Mouse (Mus musculus) kidney, adult 9 months (tissue): Measurements from ENCODE around the gene Usp3.
A peak's percentile ranks its signal among the peaks of the same experiment; 100 is the strongest.

Source experiments
- DNase-seq: peaks from one replicate; pipeline ENCODE4 v3.0.0; 2022

Usp3 gene

DNA sequence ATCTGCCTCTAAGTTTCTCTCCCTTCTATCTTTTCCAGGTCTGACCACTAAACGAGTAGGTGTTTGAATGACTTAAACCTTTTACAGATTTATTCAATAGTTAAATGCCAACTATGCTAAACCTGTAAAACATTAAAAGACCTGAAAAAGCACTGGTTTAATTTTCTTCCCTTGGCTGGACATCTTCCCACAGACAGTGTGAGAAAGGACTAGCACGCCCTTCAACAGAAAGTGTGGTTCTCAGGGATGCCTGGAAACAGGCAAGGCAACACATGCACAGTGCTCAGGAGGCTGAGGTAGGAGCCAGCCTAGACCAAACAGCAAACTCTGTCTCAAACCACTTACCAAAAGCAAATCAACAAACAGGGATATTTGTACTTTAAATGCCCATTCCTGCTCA lies 31.4 kb downstream of the Usp3 start:
- peak; percentile 83 for DNase-seq

DNA sequence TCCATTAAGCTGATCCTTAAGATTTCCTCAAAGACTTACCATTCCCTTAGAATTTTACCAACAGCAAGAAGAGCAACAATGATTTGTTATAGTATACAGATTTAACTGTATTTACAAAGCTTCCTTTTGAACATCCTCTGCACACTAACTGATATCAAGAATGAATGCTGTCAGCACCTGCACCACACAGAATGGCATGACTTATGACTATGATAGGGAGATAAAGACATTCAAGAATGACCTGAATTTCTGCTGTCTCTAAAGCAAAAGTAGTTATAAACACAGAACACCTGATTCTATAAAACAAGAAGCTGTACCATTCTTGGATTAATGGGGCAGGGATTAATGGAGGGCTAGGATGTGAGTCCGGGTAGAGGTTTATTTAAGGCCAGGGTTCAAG lies 32.2 kb downstream of the Usp3 start:
- no peak for DNase-seq

- DNase-seq: no peak
These were observed 32.6 kb downstream of the Usp3 start for GRCm38 (mm10) chr9:66560295-66560694.

DNA sequence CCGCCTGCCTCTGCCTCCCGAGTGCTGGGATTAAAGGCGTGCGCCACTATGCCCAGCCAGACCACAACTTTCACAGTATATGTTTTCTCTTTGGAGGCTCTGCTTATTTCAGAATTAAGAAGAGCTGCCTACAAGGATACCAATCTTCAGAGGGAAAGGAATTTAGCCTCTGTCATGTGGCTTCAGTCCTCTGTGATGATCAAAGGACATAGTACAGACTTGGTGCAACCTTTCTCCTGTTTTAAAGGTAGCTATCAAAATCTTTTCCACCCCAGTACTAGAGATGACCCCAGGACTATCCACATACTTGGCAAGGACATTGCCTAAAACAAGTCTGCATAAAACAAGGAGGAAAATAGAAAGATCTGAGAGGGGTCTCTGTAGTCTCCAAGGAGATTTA lies 34.0 kb downstream of the Usp3 start:
- peak; percentile 80 for DNase-seq

DNA sequence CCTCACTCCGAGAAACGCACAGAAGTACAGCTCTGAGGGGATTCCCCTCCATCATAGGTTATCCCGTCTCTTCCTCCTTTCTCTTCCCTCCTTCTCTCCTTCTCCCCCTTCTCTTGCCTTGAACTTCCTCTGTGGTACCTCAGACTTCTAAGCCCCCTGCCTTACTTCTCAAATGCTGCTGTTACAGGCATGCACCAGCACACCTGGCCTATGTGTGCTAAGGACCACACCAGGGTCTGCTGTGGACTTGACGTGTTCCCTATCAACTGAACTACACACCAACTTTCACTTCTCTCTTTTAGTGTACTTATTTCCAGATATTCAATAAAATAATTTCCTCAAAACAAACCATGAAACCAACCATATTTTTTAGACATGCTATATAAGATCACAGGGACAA lies 50.2 kb downstream of the Usp3 start:
- no peak for DNase-seq

DNA sequence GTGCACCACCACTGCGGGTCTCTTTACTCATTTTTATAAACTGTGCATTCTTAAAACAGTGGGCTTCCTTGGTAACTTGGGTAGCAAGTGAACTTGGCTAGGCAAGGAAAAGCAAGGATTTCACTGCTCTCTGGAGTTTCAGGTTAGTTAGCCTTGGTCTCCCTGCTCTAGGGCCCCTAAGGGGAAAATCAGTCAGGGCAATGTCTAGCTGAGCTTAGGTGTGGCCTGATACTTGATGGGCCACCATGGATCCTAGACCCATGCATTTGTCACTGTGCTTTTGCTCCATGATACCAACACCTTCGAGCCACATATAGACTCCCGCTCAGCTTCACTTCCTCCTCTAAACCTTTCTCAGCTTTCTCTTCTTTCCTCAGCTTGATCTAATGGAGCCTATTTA lies 71.3 kb downstream of the Usp3 start:
- DNase-seq: no peak

DNA sequence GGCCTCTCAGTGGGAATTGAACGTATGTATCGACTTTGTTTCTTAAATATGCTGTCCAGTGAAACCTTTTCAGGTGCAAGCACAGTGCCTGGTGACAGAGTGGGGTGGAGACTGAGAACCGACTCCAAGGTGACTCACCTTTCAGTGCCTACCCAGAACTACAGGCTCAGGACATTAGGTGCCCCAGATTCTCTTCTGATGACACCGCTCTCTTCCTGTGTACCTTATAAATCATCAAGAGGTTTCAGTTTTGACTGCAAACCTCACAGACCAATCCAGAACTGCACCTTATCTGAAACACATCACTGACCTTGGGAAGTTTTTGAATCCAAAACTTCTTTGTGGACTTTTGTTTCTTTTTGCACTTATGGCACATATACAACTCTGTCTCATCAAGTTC lies 72.6 kb downstream of the Usp3 start:
- no peak for DNase-seq

DNA sequence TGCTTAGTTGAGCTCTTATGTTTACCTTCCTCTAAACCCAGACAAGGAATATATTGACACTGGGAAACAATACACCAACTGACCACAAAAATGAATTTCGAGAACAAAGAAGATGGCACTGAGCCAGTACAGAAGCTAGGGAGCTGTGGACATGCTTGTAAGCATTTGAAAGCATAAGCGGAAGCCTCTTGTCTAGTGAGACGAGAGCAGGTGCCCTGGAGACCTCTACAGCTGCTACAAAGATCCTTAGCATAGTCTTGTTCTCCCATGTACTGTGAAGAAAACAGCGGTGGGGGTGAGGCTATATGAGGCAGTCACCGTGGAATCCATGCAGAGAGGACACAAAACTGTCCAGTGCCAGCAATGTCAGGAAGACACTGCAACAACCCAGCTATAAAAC lies 74.0 kb downstream of the Usp3 start:
- DNase-seq: peak; percentile 28

- no peak for DNase-seq
These were observed 74.7 kb downstream of the Usp3 start for GRCm38 (mm10) chr9:66518251-66518650.

- no peak for DNase-seq
These were observed 75.2 kb downstream of the Usp3 start for GRCm38 (mm10) chr9:66517746-66518145.

GRCm38 (mm10) chr9:66516296-66516940 lies 76.5 kb downstream of the Usp3 start:
- no peak for DNase-seq

DNA sequence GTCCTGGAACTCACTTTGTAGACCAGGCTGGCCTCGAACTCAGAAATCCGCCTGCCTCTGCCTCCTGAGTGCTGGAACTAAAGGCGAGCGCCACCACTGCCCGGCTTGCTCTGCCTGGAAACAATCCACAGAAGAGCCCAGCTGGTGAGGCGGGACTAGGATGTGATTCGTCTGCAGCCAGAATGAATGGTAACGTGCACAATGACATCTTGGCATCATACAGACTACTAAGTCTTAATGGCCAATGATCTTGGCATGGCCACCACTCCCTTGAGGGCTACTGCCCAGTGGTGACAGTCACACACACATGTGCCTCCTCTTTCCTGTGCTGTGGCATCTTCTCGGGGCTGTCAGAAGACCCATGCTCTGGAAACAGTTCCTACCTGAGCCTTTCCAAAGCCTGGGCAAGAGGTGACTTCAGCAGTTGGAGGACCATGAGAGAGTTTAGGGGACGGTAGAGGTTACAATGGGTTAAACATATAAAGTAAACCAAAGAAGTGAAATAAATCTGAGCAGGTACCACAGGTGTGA lies 77.2 kb downstream of the Usp3 start:
- DNase-seq: no peak

- no peak for DNase-seq
These were observed 77.8 kb downstream of the Usp3 start for GRCm38 (mm10) chr9:66515115-66515514.

- DNase-seq: peak; percentile 82
These were observed 78.6 kb downstream of the Usp3 start, which contains the start of gene Fbxl22 for GRCm38 (mm10) chr9:66514256-66514770. Gene Fbxl22 (minus strand): TSS chr9:66514593.

DNA sequence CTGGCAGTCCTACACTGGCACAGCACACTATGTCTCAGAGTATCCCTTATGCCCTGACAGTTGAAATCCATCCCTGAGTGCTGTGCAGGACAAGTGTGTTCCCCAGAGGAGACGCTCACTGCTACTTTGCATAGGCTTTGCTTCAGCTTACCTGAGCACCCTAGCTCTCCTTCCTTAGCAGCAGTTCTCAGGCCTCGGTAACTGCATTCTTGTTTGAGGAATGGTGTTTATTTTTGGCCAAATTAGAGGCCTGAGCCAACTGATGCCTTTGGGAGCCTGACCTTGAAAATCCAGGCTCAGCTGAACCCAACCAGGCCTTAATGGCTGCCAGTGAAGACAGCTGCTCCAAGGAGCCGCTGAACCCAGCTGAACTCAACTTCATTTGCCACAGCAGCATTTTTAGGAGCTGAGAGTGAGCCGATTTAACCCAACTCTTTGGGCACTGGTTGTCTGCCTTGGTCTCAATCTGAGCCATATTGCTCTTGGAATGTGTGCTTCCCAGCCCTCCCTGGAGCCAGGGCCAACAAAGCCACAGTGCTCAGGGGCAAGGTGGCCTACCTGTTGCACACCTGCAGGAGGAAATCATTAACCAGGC lies 79.2 kb downstream of the Usp3 start:
- DNase-seq: no peak

GRCm38 (mm10) chr9:66513150-66513549 lies 79.8 kb downstream of the Usp3 start:
- peak; percentile 36 for DNase-seq

DNA sequence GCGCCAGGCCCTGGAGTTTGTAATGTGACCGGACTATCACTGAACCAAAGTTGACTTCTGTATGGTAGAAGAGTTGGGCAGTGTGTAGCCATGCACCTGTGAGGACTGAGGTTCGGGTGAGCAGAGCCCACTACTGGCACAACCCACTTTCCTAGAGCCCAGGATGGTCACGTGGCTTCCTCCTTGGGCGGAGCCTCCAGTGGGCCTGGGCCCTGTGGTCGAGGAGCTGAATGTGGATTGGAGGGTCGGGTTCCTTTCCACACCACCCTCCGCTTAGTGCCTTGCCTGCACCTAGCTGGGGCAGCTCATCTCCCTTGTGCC lies 80.6 kb downstream of the Usp3 start:
- peak; percentile 92 for DNase-seq

GRCm38 (mm10) chr9:66511580-66512350 lies 81.2 kb downstream of the Usp3 start:
- peak; percentile 95 for DNase-seq

DNA sequence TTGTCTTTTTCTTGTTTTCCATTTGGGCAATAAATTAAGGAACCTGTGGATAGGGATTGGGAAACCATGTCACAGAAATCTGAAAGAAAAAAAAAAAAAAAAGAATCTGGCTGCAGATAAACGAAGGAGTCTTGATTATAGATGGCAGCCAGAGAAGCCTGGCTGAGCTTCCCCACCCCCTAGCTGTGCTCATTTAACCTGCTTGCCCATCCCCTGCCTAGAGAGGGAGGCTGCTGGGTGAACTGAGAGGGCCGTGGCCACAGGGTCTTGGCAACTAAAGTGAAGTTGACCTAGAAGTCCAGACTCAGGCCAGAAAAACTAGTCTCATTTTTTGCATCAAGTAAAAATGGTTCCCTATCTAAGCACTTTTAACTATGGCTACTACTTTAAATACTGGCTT lies 82.0 kb downstream of the Usp3 start:
- DNase-seq: peak; percentile 42

DNA sequence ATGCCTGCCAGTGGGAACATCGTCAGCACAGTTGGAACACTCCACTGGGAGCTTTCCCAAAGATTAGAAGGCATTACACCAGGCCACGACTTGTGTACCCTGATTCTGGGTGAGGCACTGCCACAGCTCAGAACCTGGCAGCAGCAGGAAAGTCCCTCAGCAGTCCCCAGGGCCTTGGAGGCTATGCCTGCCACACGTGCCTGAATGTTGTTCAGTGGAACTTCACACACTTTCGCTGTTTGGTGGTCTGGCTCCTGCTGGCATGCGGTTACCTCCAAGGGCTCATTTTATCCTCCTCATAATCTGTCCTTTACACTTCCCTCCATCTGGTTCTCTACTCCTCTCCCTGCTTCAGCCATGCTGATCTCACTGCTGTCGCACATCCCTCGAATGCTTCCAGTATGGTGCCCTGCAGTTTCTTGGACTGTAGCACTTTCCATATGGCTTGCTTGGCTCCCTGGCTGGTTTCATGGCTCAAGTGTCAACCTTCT lies 82.5 kb downstream of the Usp3 start:
- DNase-seq: no peak

DNA sequence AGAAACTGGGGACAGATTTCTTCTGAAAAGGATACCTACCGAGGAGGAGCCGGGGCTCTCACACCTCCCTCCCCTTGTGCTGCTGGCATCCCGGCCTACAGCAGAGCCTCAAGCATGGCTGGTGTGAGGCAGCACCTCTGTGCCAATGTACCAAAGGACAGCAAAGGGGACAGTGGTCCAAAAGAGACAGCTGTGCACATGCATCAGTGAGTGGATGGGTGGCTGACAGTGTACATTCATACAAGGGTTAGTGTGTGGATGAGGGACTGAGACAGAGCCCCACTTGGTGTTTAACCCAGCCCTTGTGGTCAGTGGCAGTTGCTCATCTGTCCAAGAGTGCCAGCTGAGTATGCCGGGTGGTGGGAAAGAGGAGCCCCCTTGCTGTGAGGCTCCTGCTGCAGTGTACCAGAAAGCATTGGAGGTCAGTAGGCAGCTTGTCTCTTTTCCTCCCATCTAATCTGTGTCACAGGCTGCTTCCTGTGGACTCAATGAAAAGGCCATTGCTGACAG lies 84.0 kb downstream of the Usp3 start:
- no peak for DNase-seq

GRCm38 (mm10) chr9:66507684-66508083 lies 85.3 kb downstream of the Usp3 start:
- no peak for DNase-seq

- DNase-seq: no peak
These were observed 86.5 kb downstream of the Usp3 start for GRCm38 (mm10) chr9:66506424-66506823.
